ENCODE assay signal across 8 mouse cellular contexts in the genomic region with DNA sequence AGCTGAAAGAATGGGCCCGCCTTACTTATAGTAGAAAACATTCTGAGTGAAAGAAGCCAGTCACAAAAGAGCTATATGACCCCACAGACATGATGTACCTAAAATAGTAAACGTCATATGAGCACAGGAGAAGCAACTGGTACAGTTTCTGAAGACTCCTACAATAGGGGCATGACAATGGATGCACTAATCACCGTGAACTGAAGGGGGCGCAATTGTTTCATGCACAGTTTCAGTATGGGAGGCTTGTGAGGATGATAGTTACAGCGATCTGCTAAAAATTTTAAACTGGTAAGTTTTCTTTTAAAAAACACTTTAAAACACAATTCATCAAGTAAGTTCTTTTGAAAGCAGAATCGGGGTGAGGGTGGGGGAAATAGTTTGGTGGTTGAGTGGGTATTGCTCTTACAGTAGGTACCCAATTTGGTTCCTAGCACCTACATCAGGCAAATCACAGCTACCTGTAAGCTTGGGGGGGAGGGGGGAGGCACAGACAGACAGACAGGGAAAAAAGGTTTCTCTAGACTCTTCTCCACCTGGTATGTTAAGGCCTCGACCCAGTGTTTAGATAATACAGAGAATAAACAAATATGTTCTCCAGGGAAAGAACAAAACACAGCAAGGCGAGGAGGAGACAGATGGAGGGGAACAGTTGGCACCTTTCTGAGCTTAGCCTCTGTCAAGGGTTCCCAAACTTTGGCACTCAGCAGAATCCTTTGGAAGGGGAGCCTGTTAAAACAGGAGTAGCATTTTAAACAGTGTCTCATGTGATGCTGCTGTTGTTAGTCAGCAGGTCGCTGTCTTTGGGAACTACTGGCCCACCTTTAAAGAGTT.
DNase-seq lines count a peak whose midpoint lies in the region; ATAC-seq and TF ChIP-seq lines count a peak whose summit lies in the region.

No protein-coding gene starts in this region.

- intact Hi-C loops in heart, adult 2 months (cut with DNase I), result loop anchor here (1.0 to 2.0 kb wide), 2 partner anchors 99 to 324 kb away; partner anchors contain the start of gene Phlpp1
- intact Hi-C loops in left cerebral cortex, postnatal 4 days (cut with DNase I), result loop anchor here (2.0 to 5.0 kb wide), 2 partner anchors 106 to 323 kb away; no protein-coding TSS in a partner anchor

- no peaks in the 10 kb centered on the region for H3K79me2 ChIP-seq in heart, adult 2 months (replicated peaks; ENCODE audit: control insufficient read depth, insufficient read depth, low read length)

- TF ChIP-seq POLR2A in heart, adult 2 months (IDR thresholded peaks at IDR 0.05; ENCODE audit: insufficient read depth, low read depth, low read length), result no peak

- H3K27ac ChIP-seq in embryonic facial prominence, embryonic 10.5 days (replicated peaks), result 0 out of 2 replicates have a peak overlapping the region, but pooled peaks have one; percentile 10
- H3K27ac ChIP-seq in heart, adult 2 months, result no peak overlapping the region
- no peak overlapping the region for H3K27ac ChIP-seq in midbrain, postnatal 0 days (ENCODE audit: low read depth, low read length)

- no peaks in the 10 kb centered on the region for H3K27me3 ChIP-seq in embryonic facial prominence, embryonic 10.5 days (replicated peaks; ENCODE audit: low read depth, poor library complexity, severe bottlenecking)
- H3K27me3 ChIP-seq in heart, adult 2 months (ENCODE audit: control insufficient read depth, insufficient read depth, low read length), result no peaks in the 10 kb centered on the region
- H3K27me3 ChIP-seq in midbrain, postnatal 0 days (ENCODE audit: insufficient read depth, low read length), result no peaks in the 10 kb centered on the region
- H3K27me3 ChIP-seq in splenic B cell, adult 2 months (ENCODE audit: control insufficient read depth, insufficient read depth, low read length, poor library complexity, severe bottlenecking), result no peaks in the 10 kb centered on the region

- peak; percentile 95 for TF ChIP-seq CTCF in heart, adult 2 months (IDR thresholded peaks at IDR 0.05)
- peak; percentile 94 for TF ChIP-seq CTCF in midbrain, postnatal 0 days (IDR thresholded peaks at IDR 0.05)

- 10% methylated on average over 9 of the region's 9 CpGs for WGBS in embryonic facial prominence, embryonic 10.5 days
- 33% methylated on average over 9 of the region's 9 CpGs for WGBS in heart, adult 2 months
- WGBS in midbrain, postnatal 0 days, result 9% methylated on average over 9 of the region's 9 CpGs

- peak; percentile 93 for DNase-seq in 3T3-L1 (ENCODE audit: low read depth, low spot score)
- DNase-seq in adrenal gland, postnatal 10 days, result peak; percentile 88
- DNase-seq in embryonic facial prominence, embryonic 10.5 days (ENCODE audit: low spot score), result peak; percentile 82
- DNase-seq in heart, adult 2 months, result peak; percentile 68 to 86
- peak; percentile 80 for DNase-seq in kidney, adult 18-20 months
- peak; percentile 85 for DNase-seq in left cerebral cortex, postnatal 4 days
- DNase-seq in midbrain, postnatal 0 days (ENCODE audit: low spot score), result peak; percentile 89
- DNase-seq in splenic B cell, adult 2 months (ENCODE audit: low read depth, low spot score), result peak; percentile 91

- no peaks in the 10 kb centered on the region for H3K9me3 ChIP-seq in embryonic facial prominence, embryonic 10.5 days
- H3K9me3 ChIP-seq in midbrain, postnatal 0 days (ENCODE audit: low read length), result no peaks in the 10 kb centered on the region

- TF ChIP-seq EP300 in heart, adult 2 months (IDR thresholded peaks at IDR 0.05; ENCODE audit: insufficient read depth, low read depth, low read length), result no peak

- no peak overlapping the region for H3K9ac ChIP-seq in heart, adult 2 months (ENCODE audit: low read depth, low read length)
- no peak overlapping the region for H3K9ac ChIP-seq in midbrain, postnatal 0 days (replicated peaks; ENCODE audit: low read length, poor library complexity, severe bottlenecking)

- H3K4me3 ChIP-seq in embryonic facial prominence, embryonic 10.5 days, result peak overlapping the region; percentile 32; the same call in 1 of the 2 replicates
- H3K4me3 ChIP-seq in heart, adult 2 months, result no peak overlapping the region
- H3K4me3 ChIP-seq in midbrain, postnatal 0 days (ENCODE audit: low read depth, low read length), result peak overlapping the region; percentile 19; the same call in 1 of the 2 replicates

- ATAC-seq in midbrain, postnatal 0 days (ENCODE audit: low FRiP score), result peak; percentile 81

- peak overlapping the region; percentile 53 for H3K4me2 ChIP-seq in midbrain, postnatal 0 days (ENCODE audit: low read depth, low read length, poor library complexity, severe bottlenecking)

- peaks cover 9% of the 10 kb centered on the region for H3K4me1 ChIP-seq in embryonic facial prominence, embryonic 10.5 days
- peaks cover 2% of the 10 kb centered on the region for H3K4me1 ChIP-seq in heart, adult 2 months (ENCODE audit: control insufficient read depth, insufficient read depth, low read length)
- no peaks in the 10 kb centered on the region for H3K4me1 ChIP-seq in midbrain, postnatal 0 days (ENCODE audit: insufficient read depth, low read length)

- H3K36me3 ChIP-seq in embryonic facial prominence, embryonic 10.5 days (replicated peaks), result no peaks in the 10 kb centered on the region
- no peaks in the 10 kb centered on the region; the same call in 1 of the 2 replicates for H3K36me3 ChIP-seq in heart, adult 2 months (ENCODE audit: control insufficient read depth, insufficient read depth, low read length)
- H3K36me3 ChIP-seq in midbrain, postnatal 0 days (ENCODE audit: insufficient read depth, low read length), result no peaks in the 10 kb centered on the region
- no peaks in the 10 kb centered on the region for H3K36me3 ChIP-seq in splenic B cell, adult 2 months (ENCODE audit: control insufficient read depth, insufficient read depth, low read length, poor library complexity, severe bottlenecking)
